Mouse (Mus musculus): ENCODE results near the gene Gm5416. TPM values are rescaled to one million over a fixed set of nuclear protein-coding genes. Genes with fewer than 3 reads are reported as not detected.
"Not testable (repeated sequence)": the region's sequence is repeated elsewhere in the genome, so short reads cannot be mapped to it uniquely, and the experiment has no call there.

Gm5416 gene
- polyA plus RNA-seq, 1 experiment = not detected

DNA sequence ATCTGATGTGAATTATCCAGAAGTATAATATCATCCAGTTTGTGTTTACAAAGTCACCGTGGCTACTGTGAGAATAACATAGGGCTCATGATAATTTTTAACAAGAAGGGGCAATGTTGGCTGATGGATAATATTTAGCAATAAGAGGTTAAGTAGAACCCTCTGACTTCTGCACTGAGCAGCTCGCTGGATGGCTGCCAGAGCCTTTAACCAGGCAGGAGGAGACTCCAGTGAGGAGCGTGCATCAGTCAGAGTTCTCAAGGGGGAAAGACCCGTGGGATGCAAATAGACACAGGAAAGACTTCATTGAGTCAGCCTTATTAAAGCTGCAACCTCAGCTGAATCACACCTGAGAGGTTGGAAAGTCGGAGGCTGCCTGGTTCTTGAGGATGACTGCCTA lies 6.4 kb upstream of the Gm5416 start:
- TF ChIP-seq USF1 (IDR thresholded peaks at IDR 0.05; ENCODE audit: low read depth) = no peak
- no peak for TF ChIP-seq MYOD1 (IDR thresholded peaks at IDR 0.05; ENCODE audit: control insufficient read depth, insufficient read length, low read depth)
- TF ChIP-seq MAX (IDR thresholded peaks at IDR 0.05) = no peak
- TF ChIP-seq MYOG (IDR thresholded peaks at IDR 0.05; ENCODE audit: control insufficient read depth, extremely low read depth, insufficient read length) = no peak
- TF ChIP-seq CEBPB (IDR thresholded peaks at IDR 0.05; ENCODE audit: low read depth) = no peak
- TF ChIP-seq FOSL1 (IDR thresholded peaks at IDR 0.05; ENCODE audit: insufficient read depth, low read length, poor library complexity, severe bottlenecking) = no peak
- no peak for TF ChIP-seq CTCF (IDR thresholded peaks at IDR 0.05; ENCODE audit: control insufficient read depth, insufficient read depth, insufficient read length)
- Histone ChIP-seq H3K27me3 (ENCODE audit: control insufficient read depth, insufficient read depth, insufficient read length) (no peaks in the 10 kb centered on the region), H3K4me3 (ENCODE audit: insufficient read depth, poor library complexity, severe bottlenecking) (no peak overlapping the region), H3ac (ENCODE audit: control insufficient read depth, insufficient read length, low read depth) (no peak overlapping the region), H3K79me2 (ENCODE audit: control insufficient read depth, insufficient read depth) (no peaks in the 10 kb centered on the region), H3K36me3 (ENCODE audit: control insufficient read depth, insufficient read depth) (no peaks in the 10 kb centered on the region), H3K79me3 (ENCODE audit: low read depth) (no peaks in the 10 kb centered on the region)

DNA sequence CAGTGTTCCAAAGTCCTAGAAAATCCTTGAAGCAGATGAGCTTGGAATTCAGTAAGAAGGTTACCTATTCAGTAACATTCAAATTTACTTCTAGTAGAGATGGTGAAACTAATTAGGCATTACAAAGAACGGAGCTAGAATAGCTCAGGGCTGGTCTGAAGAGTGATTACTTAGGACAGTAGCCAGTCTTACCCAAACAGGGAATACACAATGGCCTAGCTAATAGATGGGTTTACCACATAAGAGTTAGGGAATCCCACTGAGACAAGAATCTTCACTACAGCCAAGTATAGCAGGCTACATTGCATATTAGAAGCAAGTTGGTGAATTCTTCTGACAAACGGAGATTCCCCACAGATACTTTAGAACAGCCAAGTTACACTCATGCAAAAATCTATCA lies 4.5 kb upstream of the Gm5416 start:
- not testable (repeated sequence) for H3K27me3 ChIP-seq (ENCODE audit: control insufficient read depth, insufficient read depth, insufficient read length); H3K4me3 ChIP-seq (ENCODE audit: insufficient read depth, poor library complexity, severe bottlenecking); H3K79me3 ChIP-seq (ENCODE audit: low read depth); H3ac ChIP-seq (ENCODE audit: control insufficient read depth, insufficient read length, low read depth); H3K79me2 ChIP-seq (ENCODE audit: control insufficient read depth, insufficient read depth); H3K36me3 ChIP-seq (ENCODE audit: control insufficient read depth, insufficient read depth)

DNA sequence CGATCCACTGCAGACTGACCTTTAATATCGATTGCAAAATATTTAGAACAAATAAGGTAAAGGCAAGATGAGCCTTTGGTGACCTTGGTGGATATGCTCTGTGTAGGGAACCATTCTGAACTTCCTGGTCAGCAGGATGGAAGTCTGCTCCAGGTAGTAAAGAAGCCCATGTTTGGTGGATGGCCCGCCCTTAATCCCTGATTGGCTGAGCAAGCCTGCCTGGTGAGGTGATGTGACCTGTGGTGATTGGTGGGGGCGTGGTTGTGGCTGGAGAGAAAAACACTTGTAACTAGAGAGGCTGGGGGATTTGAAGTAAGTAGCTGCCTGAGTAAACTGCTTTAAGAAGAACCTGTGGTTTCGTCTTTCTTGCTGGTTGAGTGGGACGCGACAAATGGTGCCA lies 11.0 kb downstream of the Gm5416 start, which contains the start of gene 2010005H15Rik:
Gene 2010005H15Rik, plus strand, starts transcription at position 301 of the 400 bp plus-strand sequence.
- H3K4me3 ChIP-seq (ENCODE audit: insufficient read depth, poor library complexity, severe bottlenecking); H3K36me3 ChIP-seq (ENCODE audit: control insufficient read depth, insufficient read depth); H3K79me2 ChIP-seq (ENCODE audit: control insufficient read depth, insufficient read depth); H3K27me3 ChIP-seq (ENCODE audit: control insufficient read depth, insufficient read depth, insufficient read length); H3K79me3 ChIP-seq (ENCODE audit: low read depth); H3ac ChIP-seq (ENCODE audit: control insufficient read depth, insufficient read length, low read depth): not testable (repeated sequence)

DNA sequence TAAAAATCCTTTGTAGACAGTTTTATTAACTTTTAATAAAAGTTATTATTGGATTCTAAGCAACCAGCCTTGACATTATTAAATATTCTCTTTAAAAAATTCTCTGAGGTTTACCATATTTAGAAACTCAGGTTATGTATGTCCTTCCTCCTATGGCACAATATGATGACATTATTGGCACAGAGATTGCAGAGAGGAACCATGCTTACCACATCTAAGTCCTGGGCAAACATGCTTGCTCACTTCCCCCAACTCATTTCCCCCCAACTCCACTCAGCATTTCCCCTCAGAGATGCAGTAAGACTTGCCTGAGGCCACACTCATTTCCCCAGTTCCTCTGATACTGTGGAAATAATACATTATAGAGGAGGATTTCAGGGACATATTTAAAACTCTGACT lies 50.4 kb downstream of the Gm5416 start:
- H3K4me3 ChIP-seq (ENCODE audit: insufficient read depth, poor library complexity, severe bottlenecking); H3K36me3 ChIP-seq (ENCODE audit: control insufficient read depth, insufficient read depth); H3K27me3 ChIP-seq (ENCODE audit: control insufficient read depth, insufficient read depth, insufficient read length); H3K79me2 ChIP-seq (ENCODE audit: control insufficient read depth, insufficient read depth); H3ac ChIP-seq (ENCODE audit: control insufficient read depth, insufficient read length, low read depth); H3K79me3 ChIP-seq (ENCODE audit: low read depth): not testable (repeated sequence)

Other genes with a start within 250 kb of the Gm5416 start
- gene Kpna1, start 231.7 kb upstream of the Gm5416 start, polyA plus RNA-seq (2012; fragmentation: generic; extraction: Trizol) = 8.3 TPM
- gene Wdr5b, start 169.2 kb upstream of the Gm5416 start, polyA plus RNA-seq (2012; fragmentation: generic; extraction: Trizol) = 1.6 TPM
- 178 TPM for gene Fam162a, start 138.8 kb upstream of the Gm5416 start, polyA plus RNA-seq (2012; fragmentation: generic; extraction: Trizol)
- gene Ccdc58, start 138.7 kb upstream of the Gm5416 start, polyA plus RNA-seq (2012; fragmentation: generic; extraction: Trizol) = 52.8 TPM
- gene Csta1, start 79.2 kb upstream of the Gm5416 start, polyA plus RNA-seq (2012; fragmentation: generic; extraction: Trizol) = not detected
- not detected for gene Stfa2l1, start 53.6 kb upstream of the Gm5416 start, polyA plus RNA-seq (2012; fragmentation: generic; extraction: Trizol)
- gene Gm5483, start 26.2 kb upstream of the Gm5416 start, polyA plus RNA-seq (2012; fragmentation: generic; extraction: Trizol) = not detected
- 0.20 TPM for gene 2010005H15Rik, start 11.1 kb downstream of the Gm5416 start, polyA plus RNA-seq (2012; fragmentation: generic; extraction: Trizol)
- gene Stfa1, start 66.5 kb downstream of the Gm5416 start, polyA plus RNA-seq (2012; fragmentation: generic; extraction: Trizol) = not detected
- gene BC117090, start 123.9 kb downstream of the Gm5416 start, polyA plus RNA-seq (2012; fragmentation: generic; extraction: Trizol) = not detected
- not detected for gene BC100530, start 157.3 kb downstream of the Gm5416 start, polyA plus RNA-seq (2012; fragmentation: generic; extraction: Trizol)
- gene Stfa2, start 198.1 kb downstream of the Gm5416 start, polyA plus RNA-seq (2012; fragmentation: generic; extraction: Trizol) = not detected
- gene Stfa3, start 245.0 kb downstream of the Gm5416 start, polyA plus RNA-seq (2012; fragmentation: generic; extraction: Trizol) = not detected